Mouse (Mus musculus) cerebellum, adult 18-20 months (tissue): ENCODE results near the gene Stk25.
"Not testable (repeated sequence)": the region's sequence is repeated elsewhere in the genome, so short reads cannot be mapped to it uniquely, and the experiment has no call there.

Source experiments
- DNase-seq, 2 experiments: peaks; one replicate each; pipeline ENCODE4 v3.0.0; 2021

Gene Stk25

DNA sequence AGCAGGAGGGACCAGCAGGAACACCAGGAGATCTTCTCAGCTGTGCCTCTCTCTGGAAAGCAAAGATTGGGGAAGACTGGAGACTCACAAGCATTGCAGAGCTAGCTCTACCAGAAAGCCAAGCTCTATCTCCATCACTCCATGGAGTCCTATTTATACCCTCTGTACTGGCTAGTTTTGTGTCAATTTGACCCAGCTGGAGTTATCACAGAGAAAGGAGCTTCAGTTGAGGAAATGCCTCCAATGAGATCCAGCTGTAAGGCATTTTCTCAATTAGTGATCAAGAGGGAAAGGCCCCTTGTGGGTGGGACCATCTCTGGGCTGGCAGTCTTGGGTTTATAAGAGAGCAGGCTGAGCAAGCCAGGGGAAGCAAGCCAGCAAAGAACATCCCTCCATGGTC is at the start of gene Stk25:
TSS of gene Stk25 (minus strand) at position 101 of the 400 bp plus-strand sequence.
- DNase-seq, result not testable (repeated sequence)

DNA sequence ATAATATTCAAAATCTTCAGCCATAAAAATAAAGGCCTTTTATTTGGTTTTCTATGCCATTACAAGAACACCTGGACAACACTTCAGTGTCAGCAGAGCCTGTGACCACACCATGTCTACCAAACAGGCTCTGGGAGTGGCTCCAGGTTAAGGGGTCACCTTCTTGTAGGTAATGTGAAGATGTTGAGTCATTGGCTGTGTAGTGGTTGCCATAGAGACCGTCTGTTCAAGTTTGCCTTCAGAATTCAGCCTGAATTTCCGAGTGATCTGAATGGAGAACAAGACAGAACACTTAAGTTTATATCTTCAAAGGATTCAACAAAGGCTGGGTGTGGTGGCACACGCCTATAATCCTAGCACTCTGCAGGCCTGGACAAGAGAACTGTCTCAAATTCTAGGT is 46.9 kb upstream of the Stk25 start:
- DNase-seq, result no peak

DNA sequence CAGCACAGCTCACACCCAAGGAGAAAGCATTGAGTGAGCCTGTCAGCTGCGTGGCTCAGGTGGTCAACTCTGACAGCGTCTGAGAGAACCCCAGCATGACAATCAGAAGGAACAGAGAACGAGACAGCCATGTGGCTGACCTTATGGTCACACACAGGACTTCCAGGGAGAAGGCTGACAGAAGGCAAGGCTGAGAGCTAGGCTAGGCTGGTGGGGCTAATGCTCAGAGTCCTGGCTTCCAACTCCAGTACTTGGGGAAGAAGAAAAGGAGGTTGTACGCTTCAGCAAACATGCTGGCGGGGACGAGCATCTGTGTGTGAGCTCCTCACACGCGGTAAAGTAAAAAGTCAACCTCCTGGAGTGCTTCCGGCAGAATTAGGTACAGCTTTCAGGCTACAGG is 45.9 kb upstream of the Stk25 start:
- DNase-seq, result no peak

DNA sequence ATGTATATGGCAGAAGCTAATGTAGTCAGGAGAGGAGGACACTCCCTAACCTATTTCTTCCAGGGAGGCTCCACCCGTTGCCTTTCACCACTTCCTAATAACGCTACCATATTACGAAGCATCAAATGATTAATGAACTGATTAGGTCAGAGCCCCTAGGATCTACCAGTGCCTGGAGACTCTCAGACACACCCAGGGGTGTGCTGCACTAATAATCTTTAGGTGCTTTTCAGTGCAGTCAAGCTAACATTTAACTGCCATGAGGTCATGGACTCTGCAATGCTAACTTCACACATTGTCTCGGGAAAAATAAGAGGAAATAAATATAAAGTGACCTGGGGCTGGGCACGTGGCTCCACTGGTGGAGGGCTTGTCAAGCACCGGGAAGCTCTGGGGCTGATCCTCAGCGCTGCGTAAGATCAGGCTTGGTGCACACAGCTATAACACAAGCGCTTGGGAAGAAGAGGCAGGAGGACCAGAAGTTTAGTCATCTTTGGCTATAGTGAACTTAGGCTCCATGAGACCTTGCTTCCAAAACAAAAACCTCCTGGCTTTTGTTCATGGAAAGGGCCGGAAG is 45.1 kb upstream of the Stk25 start:
- no peak for DNase-seq

DNA sequence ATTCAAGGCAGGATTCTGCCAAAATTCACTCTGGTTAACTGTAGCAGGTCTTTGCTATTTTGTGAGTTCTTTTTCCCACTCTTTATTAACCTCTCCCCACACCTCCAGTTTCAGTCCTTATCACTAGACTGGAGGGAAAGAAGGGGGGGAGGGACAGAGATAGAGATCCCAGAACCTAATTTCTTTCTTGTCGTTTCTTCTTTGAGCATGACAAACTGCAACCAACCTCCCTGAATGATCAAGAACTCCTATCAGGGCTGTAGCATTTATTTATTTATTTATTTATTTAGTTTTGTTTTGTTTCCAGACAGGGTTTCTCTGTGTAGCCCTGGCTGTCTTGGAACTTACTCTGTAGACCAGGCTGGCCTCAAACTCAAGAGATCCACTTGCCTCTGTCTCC is 43.6 kb upstream of the Stk25 start:
- no peak for DNase-seq

DNA sequence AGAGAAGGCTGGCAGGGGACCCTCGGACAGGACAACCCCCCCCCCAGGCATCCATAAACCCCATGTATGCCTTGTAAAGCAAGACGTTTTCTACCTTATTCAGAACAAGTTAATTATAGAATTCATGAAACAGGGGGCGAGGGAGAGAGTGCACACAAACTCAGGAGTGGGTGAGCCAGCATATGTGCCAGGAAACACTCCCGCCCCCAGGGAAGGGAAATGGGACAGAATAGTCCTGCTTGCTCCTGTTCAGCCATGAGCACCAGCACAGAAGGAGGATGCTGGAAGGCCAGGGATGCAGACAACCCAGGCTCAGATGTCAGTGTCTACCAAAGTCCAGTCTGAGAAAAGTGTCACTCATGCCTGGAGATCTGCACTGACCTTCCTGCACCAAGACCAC is 40.7 kb upstream of the Stk25 start:
- no peak for DNase-seq

DNA sequence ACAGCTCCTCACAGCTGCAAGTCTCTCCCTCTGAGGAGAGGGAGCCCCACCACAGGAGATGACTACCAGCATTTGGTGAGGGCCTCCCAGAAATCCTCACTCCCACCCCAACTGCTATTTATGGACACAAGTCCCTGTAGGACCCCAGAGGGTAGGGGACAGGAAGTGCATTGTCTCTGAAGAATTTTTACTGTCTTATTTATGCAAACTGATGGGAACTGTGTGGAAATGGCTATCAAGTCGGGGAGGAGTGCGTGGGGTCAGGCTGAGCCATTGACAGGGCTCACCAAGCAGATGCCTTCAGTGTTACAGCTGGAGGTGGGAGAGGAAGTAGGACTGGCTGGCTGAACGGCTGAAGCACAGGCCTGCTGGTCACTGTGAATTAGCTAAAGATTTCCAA is 38.9 kb upstream of the Stk25 start:
- DNase-seq, result no peak

DNA sequence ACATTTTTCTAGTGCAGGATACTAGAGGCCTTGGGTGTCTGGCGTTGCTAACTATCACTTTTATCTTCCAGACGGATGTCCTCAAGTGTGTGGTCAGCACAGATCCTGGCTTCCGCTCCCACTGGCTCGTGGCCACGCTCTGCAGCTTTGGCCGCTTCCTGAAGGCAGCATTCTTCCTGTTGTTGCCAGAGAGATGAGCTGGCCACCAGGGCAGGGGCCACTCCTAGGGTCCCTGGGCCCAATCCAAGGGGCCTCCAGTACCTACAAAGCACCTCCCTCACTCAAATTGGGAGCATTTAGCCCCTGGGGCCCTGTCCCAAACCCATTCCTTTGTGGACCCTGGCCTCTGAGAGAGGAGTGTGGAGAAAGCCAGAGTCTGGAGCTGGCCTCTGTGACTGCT is 36.5 kb upstream of the Stk25 start:
- peak; percentile 29 to 41 for DNase-seq

DNA sequence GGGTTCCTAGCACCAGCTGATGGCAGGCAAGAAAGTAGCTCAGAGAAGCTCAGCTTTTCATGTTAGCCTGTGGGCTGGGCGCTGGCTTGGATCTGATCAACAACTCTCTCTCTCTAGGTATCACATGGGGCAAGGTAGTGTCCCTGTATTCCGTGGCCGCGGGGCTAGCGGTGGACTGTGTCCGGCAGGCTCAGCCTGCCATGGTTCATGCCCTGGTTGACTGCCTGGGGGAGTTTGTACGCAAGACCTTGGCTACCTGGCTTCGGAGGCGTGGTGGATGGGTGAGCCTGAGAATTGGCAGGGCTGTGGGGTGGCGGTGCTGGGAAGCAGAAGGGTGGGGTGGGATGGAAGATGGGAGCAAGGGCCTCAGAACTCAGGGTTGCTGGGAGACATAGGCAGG is 35.5 kb upstream of the Stk25 start:
- DNase-seq, result no peak

DNA sequence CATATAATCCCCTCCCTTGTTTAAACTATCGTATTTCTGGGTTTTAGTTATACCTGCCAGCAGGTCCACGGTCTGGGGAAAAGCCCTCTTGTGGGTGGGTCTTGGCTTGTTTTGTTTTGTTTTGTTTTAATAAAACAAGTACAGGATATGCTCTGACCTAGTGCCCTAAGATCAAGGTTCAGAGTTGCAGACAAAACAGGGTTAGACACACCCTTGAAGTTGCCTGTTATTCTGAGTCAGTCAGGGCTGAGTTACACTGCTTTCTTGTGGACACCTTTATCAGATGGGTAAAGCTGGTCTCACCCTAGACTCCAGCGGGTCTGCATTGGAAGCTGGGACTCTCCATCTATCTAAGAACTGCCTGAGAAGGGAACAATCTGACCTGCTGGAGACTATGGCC is 35.0 kb upstream of the Stk25 start:
- no peak for DNase-seq

DNA sequence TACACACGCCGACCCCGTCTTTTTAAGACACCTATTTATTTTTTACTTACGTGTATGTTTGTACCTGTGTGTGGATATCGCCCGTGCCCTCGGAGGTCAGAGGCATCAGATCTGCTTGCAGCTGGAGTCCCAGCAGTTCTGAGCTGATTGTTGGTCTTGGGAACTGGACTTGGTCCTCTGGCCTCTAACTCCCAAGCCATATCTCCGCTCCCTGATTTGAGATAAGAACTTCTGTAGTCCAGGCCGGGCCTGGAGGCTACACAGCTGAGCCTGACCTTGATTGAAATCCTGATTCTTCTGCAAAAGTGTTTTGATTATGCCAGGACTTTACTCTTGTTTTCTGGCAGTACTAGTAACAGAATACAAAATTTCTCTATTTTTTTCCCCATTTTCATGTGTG is 34.3 kb upstream of the Stk25 start:
- DNase-seq, result no peak

DNA sequence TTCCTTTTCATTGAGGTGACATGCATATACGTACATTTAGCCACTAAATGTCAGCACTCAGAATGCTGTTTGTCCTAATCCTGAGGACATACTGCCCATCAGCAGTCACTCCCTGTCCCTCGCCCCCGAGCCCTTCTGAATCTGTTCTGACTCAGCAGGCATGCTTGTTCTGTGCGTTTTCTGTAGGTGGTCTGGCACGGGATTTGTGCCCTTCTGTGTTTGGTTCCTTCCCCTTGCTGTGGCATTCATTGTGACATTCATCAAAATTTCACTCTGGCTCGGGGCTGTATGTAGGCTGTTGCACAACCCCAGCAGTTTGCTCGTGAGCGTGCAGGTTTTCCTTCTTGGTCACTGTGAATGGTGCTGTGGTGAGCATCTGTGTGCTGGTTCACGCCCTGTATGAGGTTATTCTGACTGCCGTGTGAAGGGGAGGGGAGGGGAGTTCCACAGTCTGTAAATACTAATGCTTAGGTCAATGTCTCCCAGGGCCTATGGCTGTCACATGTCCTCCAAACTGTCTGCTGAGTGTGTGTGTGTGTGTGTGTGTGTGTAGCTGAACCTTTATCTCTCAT is 33.4 kb upstream of the Stk25 start:
- no peak for DNase-seq

DNA sequence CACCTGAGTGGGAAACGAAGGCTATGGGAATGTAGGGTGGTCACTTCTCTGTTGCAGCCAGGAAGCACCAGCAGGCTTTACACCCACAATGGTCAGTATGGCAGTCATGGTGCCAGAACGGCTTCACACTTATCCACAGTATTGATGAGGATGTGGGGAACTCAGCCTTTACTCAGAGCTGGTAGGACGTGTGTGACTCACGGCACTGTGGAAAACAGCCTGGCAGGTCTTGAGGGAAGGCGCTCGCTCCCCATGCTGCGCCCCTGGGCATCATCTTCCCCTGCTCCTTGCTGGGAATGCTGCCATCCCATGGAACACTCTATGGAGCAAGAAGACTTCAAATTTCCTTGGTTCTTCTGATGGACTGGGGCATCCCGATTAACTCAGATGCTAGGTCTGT is 32.6 kb upstream of the Stk25 start:
- no peak for DNase-seq

DNA sequence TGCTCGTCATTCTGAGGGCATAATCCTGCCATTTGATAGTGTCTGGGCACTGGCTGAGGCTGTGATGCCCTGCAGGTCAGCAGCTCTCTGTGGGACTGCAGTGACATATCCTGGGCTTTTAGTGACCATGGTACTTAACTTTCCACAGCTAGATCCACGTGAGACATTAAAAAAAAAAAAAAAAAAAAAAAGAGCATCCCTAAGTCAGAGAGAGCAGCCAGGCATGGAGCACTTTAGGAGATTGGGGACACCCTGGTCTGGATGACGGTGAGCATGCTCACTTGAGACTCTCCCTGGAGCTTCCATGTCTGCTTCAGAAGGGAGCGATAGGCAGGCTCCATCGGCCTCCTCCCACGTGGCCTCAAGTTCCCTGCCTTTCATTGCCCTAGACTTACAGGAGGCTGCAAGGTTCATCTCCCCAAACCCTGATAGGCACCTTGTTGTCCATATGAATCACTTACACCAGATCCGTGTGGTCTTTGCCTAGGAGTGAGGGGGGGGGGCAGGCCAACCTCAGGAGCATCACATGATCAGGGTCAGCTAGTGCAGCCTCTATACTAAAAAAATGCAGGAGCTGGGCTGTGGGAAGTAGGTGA is 31.5 kb upstream of the Stk25 start:
- DNase-seq, result no peak

DNA sequence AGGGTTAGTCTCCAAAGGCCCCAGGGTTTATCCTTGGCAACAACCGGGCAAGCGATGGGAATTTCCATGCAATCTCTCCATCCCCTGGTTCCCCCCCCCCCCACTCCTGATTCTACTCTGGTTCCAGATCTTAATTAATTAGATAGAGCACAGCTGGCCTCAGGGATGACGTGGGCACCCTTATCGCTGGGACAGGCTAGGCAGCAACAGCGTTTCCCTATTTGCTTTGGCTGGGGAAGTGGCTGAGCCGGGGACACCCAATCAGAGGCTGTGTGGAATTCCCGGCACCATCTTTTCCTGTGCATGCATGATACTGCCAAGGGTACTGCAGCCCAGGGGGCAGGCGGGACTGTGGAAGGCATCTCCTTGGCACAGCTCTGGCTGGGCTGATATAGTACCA is 29.7 kb upstream of the Stk25 start:
- no peak for DNase-seq

DNA sequence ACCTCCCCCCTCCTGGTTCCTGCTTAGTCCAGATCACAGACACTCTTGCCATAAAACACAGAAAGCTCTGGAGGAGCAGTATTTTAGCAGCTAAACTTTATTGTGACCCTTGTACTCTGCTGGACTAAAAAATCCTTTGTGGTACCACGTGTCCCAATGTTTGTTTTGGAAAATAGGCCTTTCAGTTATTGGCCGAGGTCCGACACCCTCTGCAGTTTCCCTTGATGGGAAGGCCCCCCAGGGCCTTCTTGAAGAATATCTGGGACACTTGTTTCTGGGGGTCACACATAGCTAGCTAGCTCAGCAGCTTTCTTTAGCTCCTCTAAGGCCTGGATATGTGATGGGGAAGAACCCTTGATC is 28.5 kb upstream of the Stk25 start:
- DNase-seq, result no peak

DNA sequence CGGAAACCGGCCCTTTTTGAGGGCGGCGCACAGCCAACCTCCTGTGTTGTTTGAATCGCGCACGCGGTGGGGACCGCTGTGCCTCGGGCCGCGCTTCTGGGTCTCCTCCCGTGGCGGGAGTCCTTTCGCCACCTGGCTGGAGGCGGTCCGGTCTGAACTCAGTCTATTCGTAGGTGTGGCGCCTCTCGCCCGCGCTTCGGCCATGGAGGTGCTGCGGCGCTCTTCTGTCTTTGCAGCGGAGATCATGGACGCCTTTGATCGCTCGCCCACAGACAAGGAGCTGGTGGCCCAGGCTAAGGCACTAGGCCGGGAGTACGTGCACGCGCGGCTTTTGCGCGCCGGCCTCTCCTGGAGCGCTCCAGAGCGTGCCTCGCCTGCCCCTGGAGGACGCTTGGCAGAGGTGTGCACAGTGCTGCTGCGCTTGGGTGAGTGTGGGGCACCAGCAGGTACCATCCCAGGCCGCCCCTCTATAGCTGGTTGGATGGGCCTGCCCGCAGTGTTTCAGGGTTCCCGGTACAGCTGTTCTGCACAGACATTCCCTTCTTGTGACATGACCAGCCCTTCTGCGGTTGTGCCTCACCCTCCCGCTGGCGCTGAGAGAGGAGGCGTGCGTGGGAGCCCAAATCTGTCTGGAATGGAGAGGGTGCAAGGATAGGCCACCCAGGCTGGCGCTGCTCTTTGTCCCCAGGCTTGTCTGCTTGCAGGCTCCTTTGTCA is 27.9 kb upstream of the Stk25 start:
- DNase-seq, result peak; percentile 40 to 56

DNA sequence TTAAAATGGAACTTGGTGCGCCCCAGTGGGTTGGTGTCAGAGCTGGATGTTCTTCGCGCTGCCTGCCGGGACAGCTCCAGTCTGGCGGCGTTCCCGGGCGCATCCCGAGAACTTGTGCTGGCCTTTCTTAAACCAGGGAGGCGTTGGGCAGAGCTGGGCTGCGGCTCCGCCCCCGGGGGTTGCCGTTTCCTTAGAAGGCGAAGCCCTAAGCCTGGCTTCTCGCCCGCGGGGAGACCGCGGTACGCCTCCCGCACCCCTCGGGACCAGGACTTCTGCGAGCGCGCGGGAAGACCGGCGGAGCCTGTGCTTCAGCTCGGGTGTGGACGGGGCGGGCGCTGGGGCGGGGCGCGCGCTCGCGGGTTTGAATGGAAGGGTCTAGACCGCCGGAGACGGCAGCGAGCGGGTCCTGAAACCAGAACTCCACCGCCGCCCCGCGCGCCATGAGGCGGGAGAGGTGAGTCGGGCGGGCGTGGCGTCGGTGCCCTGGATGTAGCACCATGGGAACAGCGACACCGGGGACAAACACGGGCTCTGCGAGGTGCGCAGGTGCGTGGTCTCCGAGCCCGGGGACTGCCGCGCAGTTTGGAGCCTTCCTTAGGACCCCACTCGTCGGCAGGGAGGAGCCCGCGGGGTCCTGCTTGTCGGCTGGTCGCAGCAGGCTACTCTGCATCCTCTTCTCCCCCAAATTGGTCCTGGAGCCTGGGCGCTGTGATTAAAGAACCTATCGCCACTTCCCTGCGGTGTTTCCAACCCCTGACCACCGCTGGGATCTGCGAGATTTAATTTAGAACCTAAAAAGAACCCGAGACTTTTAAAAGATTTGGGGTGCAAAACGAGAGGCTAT is 27.2 kb upstream of the Stk25 start, which contains the start of gene Bok:
TSS of gene Bok (plus strand) at position 260 of the 844 bp plus-strand sequence.
- DNase-seq, result peak; percentile 43 to 56

DNA sequence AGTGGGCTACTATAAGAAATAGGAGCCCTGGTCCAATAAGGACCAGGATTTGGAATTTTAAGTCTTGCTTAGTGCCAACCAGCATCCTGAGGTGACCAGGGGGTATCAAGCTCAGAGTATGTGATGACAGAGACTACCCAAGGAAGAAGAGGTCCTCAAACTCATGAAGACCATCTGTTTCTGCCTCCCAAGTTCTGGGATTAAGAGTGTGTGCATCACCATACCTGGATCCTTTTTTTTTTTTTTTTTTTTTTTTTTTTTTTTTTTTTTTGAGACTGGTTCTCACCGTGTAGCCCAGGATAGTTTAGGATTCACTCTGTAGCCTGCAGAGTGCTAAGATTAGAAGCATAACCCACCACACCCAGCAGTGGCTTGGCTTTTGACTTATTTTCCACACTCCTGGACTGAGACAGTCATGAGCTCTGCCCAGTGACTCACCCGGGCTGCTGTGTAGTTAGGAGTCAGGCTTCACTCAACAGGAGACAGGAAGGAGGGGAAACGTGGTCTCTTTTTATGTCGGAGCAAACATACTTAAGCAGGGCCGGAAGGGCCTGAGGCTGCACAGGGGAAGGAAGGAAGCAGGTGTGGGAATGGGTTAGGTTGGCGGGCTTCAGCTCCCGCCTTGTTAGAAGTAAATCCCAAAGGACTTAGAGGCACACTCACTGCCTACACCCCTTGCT is 21.6 kb upstream of the Stk25 start:
- DNase-seq, result no peak

DNA sequence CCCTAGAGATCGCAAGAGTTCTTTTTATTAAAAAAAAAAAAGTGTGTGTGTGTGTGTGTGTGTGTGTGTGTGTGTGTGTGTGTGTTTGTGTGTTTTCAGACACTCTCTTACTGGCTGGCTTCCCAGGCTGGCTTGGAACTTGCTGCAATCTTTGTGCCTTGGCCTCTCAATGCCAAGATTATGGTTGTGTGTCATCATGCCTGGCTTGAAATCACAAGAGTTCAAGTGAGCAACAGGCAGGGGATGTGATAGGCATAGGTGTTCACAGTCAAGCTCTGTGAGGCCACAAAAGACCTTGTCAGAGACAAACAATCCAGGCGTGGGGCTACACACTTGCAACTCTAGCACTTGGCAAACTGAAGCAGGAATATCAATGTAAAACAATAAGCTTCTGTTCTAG is 19.9 kb upstream of the Stk25 start:
- DNase-seq, result no peak

DNA sequence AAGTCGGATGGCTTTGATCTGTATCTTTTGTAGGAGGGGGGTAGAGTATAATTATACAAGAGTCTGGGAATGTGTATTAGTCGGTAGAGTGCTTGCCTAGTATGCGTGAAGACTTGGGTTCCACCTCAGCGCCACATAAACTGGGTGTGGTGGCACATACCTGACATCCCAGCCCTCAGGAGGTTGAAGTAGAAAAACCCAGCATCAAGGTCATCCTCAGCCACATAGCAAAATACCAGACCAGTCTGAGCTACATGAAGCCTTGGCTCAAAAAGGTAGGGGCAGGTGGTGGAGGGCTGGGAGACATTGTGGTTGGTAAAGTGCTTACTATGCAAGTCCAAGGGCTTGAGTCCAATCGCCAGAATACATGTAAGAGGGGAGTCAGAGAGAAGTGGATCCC is 14.2 kb upstream of the Stk25 start:
- DNase-seq, result no peak

DNA sequence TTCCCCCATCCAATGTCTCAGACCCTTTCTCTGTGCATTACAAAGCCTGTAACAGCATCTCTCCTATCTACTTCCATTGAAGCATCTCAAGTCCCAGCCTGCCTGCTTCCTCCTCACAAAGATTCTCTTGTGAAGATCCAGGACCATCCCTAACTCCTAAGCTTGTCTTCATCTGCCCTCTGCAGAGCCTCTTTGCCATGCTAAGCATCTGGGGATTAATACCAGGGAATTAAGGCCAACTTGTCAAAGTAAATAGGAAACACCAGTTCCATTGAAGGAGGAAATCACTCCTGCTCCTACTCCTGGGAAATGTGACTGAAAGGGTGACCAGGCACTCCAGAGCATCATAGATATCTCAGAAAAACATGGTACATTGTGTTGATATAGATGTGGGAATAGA is 11.5 kb upstream of the Stk25 start:
- DNase-seq, result no peak
